Mouse (Mus musculus) frontal cortex, postnatal 14 days (tissue): Measurements from ENCODE around the gene Cdca8.

Experiments
- DNase-seq, 2 experiments: peaks; one replicate each; pipeline ENCODE4 v3.0.0; 2022; ENCODE audit warnings: low spot score in 2 of 2

Gene Cdca8

DNA sequence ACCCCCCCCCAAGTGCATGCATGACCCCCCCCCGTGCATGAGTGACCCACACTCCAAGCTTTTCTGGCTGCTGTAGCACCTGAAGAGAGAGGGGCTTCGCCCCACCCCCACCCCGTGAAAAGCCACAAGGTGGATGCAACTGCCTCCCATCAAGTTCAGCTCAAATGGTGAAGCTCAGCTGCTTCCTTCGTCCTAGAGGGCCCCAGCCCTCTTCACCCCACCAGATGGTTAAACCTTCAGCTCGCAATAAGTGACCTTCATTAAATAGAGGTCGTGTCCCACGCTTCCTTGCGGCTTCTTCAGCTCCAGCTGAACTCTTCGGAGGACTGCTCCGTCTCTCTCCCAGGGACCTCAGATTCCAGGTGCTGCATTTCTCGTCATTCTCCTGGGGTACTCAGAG is 58.5 kb downstream of the Cdca8 start, which contains the start of gene Epha10:
TSS of gene Epha10 (plus strand) at position 301 of the 400 bp plus-strand sequence.
- no peak for DNase-seq

DNA sequence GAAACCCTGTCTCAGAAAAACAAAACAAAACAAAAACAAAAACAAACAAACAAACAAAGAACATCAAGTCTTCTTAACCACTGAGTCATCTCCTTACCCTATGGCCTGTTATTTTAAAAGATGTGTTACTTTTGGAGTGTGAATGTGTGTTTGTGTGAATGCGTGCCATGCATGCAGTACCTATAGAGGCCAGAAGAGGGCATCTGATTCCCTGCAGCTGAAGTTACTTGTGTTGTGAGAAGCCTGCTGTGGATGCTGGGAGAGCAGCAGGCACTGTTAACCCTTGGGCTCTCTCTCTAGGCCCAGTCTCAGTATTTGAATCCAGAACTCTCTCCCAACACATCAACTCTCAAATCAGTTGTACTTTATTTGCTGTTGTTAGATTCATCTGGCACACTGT is 66.4 kb downstream of the Cdca8 start:
- DNase-seq: no peak
